ENCODE assay signal across 9 mouse cellular contexts in genomic region chr1:36949591-36950184, GRCm38 (mm10). TPM values are rescaled to one million over a fixed set of nuclear protein-coding genes. Genes with fewer than 3 reads are reported as not detected.
DNase-seq lines count a peak whose midpoint lies in the region; ATAC-seq lines count a peak whose summit lies in the region.
"Had no signal": no experiment of that assay in that cellular context is flagged by ENCODE, and none has a peak within 500 bp of the region (broad histone marks: within the 10 kb centered on the region; RNA-seq: fewer than 3 reads in every experiment).

No protein-coding gene starts in this region.

- H3K9ac ChIP-seq in forebrain, embryonic 14.5 days (ENCODE audit: low read length) = no peak overlapping the region
- no peak overlapping the region for H3K9ac ChIP-seq in forebrain, embryonic 12.5 days
- H3K9ac ChIP-seq in midbrain, embryonic 14.5 days (replicated peaks; ENCODE audit: low read length) = no peak overlapping the region
- no peak overlapping the region for H3K9ac ChIP-seq in midbrain, embryonic 16.5 days (ENCODE audit: low read depth, low read length)
- H3K9ac ChIP-seq: forebrain, embryonic 13.5 days had no signal

- no peak overlapping the region for H3K4me3 ChIP-seq in forebrain, embryonic 14.5 days (ENCODE audit: low read depth, low read length)
- no peak overlapping the region for H3K4me3 ChIP-seq in forebrain, embryonic 12.5 days (replicated peaks)
- no peak overlapping the region for H3K4me3 ChIP-seq in midbrain, embryonic 14.5 days (replicated peaks; ENCODE audit: low read depth, low read length)
- H3K4me3 ChIP-seq in midbrain, embryonic 16.5 days (ENCODE audit: low read depth, low read length) = no peak overlapping the region
- H3K4me3 ChIP-seq: forebrain, embryonic 13.5 days had no signal

- H3K9me3 ChIP-seq in forebrain, embryonic 14.5 days (replicated peaks; ENCODE audit: control insufficient read depth, low read length) = no peaks in the 10 kb centered on the region
- no peaks in the 10 kb centered on the region for H3K9me3 ChIP-seq in forebrain, embryonic 12.5 days
- no peaks in the 10 kb centered on the region for H3K9me3 ChIP-seq in midbrain, embryonic 14.5 days (ENCODE audit: control insufficient read depth, low read length)
- H3K9me3 ChIP-seq in midbrain, embryonic 16.5 days (replicated peaks; ENCODE audit: control insufficient read depth, low read length, poor library complexity, severe bottlenecking) = no peaks in the 10 kb centered on the region
- H3K9me3 ChIP-seq: forebrain, embryonic 13.5 days had no signal

- 49% methylated on average over 7 of the region's 7 CpGs for WGBS in forebrain, embryonic 14.5 days
- 79% methylated on average over 7 of the region's 7 CpGs for WGBS in forebrain, embryonic 12.5 days
- WGBS in midbrain, embryonic 14.5 days = 77% methylated on average over 7 of the region's 7 CpGs
- 69% methylated on average over 7 of the region's 7 CpGs for WGBS in midbrain, embryonic 16.5 days

- no peak for ATAC-seq in forebrain, embryonic 14.5 days
- no peak for ATAC-seq in forebrain, embryonic 12.5 days (ENCODE audit: low FRiP score)
- no peak for ATAC-seq in midbrain, embryonic 14.5 days (ENCODE audit: low FRiP score, low TSS enrichment)
- ATAC-seq in midbrain, embryonic 16.5 days = no peak
- ATAC-seq: forebrain, embryonic 13.5 days had no signal

- H3K27ac ChIP-seq in forebrain, embryonic 14.5 days (ENCODE audit: low read depth, low read length) = no peak overlapping the region
- H3K27ac ChIP-seq in forebrain, embryonic 12.5 days = no peak overlapping the region
- H3K27ac ChIP-seq in midbrain, embryonic 14.5 days (replicated peaks; ENCODE audit: low read depth, low read length) = no peak overlapping the region
- no peak overlapping the region for H3K27ac ChIP-seq in midbrain, embryonic 16.5 days (ENCODE audit: low read length)
- H3K27ac ChIP-seq: forebrain, embryonic 13.5 days had no signal

- H3K4me2 ChIP-seq in forebrain, embryonic 14.5 days (ENCODE audit: low read length) = no peak overlapping the region
- no peak overlapping the region for H3K4me2 ChIP-seq in forebrain, embryonic 12.5 days
- H3K4me2 ChIP-seq in midbrain, embryonic 14.5 days (ENCODE audit: low read length) = no peak overlapping the region
- H3K4me2 ChIP-seq in midbrain, embryonic 16.5 days (ENCODE audit: low read length) = no peak overlapping the region
- H3K4me2 ChIP-seq: forebrain, embryonic 13.5 days had no signal

- H3K4me1 ChIP-seq in forebrain, embryonic 14.5 days (ENCODE audit: control insufficient read depth, insufficient read depth, low read length) = no peaks in the 10 kb centered on the region
- H3K4me1 ChIP-seq in forebrain, embryonic 12.5 days = no peaks in the 10 kb centered on the region
- no peaks in the 10 kb centered on the region for H3K4me1 ChIP-seq in midbrain, embryonic 14.5 days (ENCODE audit: control insufficient read depth, insufficient read depth, low read length)
- no peaks in the 10 kb centered on the region for H3K4me1 ChIP-seq in midbrain, embryonic 16.5 days (ENCODE audit: control insufficient read depth, insufficient read depth, low read length)

- H3K36me3 ChIP-seq in forebrain, embryonic 14.5 days (ENCODE audit: control insufficient read depth, insufficient read depth, low read length) = no peaks in the 10 kb centered on the region
- H3K36me3 ChIP-seq in forebrain, embryonic 12.5 days (replicated peaks) = no peaks in the 10 kb centered on the region
- H3K36me3 ChIP-seq in midbrain, embryonic 14.5 days (ENCODE audit: control insufficient read depth, insufficient read depth, low read length) = no peaks in the 10 kb centered on the region
- no peaks in the 10 kb centered on the region for H3K36me3 ChIP-seq in midbrain, embryonic 16.5 days (ENCODE audit: control insufficient read depth, insufficient read depth, low read length)

- no peaks in the 10 kb centered on the region for H3K27me3 ChIP-seq in forebrain, embryonic 14.5 days (replicated peaks; ENCODE audit: control insufficient read depth, insufficient read depth, low read length)
- H3K27me3 ChIP-seq in forebrain, embryonic 12.5 days = no peaks in the 10 kb centered on the region
- H3K27me3 ChIP-seq in midbrain, embryonic 14.5 days (ENCODE audit: control insufficient read depth, insufficient read depth, low read length) = no peaks in the 10 kb centered on the region
- H3K27me3 ChIP-seq in midbrain, embryonic 16.5 days (ENCODE audit: control insufficient read depth, insufficient read depth, low read depth, low read length) = no peaks in the 10 kb centered on the region
- H3K27me3 ChIP-seq: forebrain, embryonic 13.5 days had no signal

- DNase-seq in forebrain, embryonic 14.5 days (ENCODE audit: low spot score) = peak; percentile 53
- peak; percentile 51 for DNase-seq in midbrain, embryonic 14.5 days
- DNase-seq in cerebellum, postnatal 36 days = peak; percentile 38 to 45
- peak; percentile 41 for DNase-seq in ovary, postnatal 36 days (ENCODE audit: low spot score)
- DNase-seq in spleen, adult 18-20 months = no peak
- no peak for DNase-seq in urinary bladder, adult 2 months (ENCODE audit: low spot score)

RNA-seq across cellular contexts. Expression of gene Tmem131, which starts 6.2 kb away (rescaled TPM):
- polyA plus RNA-seq in forebrain, embryonic 14.5 days (2014; fragmentation: Nextera tagmentation; extraction: Ambion mirVana) = 12.2 and 14.2 TPM in 2 replicates
- polyA plus RNA-seq in forebrain, embryonic 12.5 days (2016; fragmentation: Nextera tagmentation; extraction: Ambion mirVana) = 19.6 and 20.4 TPM in 2 replicates
- polyA plus RNA-seq in midbrain, embryonic 14.5 days (2014; fragmentation: Nextera tagmentation; extraction: Ambion mirVana) = 19.5 and 23.1 TPM in 2 replicates
- 13.8 and 14.0 TPM in 2 replicates for polyA plus RNA-seq in midbrain, embryonic 16.5 days (2015; fragmentation: Nextera tagmentation; extraction: Ambion mirVana)
- 15.0 and 26.4 TPM in 2 replicates for polyA plus RNA-seq in urinary bladder, adult 2 months (2012; rRNA removed)

Comparison
In these comparisons a context has a peak if more than half of its experiments do, and no peak if none do; other contexts are left out.
1. DNase-seq: peak in forebrain, embryonic 14.5 days (single experiment), midbrain, embryonic 14.5 days (single experiment), cerebellum, postnatal 36 days (2 of 2) and ovary, postnatal 36 days (single experiment); none in spleen, adult 18-20 months (0 of 2) and urinary bladder, adult 2 months (single experiment).